Mouse (Mus musculus) hindbrain, embryonic 12.5 days (tissue): ENCODE measurements around the gene Gm11634. TPM values are rescaled to one million over a fixed set of nuclear protein-coding genes. Genes with fewer than 3 reads are reported as not detected.
A peak's percentile ranks its signal among the peaks of the same experiment; 100 is the strongest.
"Not testable (repeated sequence)": the region's sequence is repeated elsewhere in the genome, so short reads cannot be mapped to it uniquely, and the experiment has no call there.

Source experiments
- ATAC-seq: fragments of 200-750 bp; cut with Nextera tagmentation; 2 replicates; pipeline ENCODE4 v1.8.0; 2017; ENCODE audit warnings: moderate TSS enrichment; ENCODE audit not compliant: low FRiP score
- H3K27ac ChIP-seq: fragments of 300-500 bp; sonication (generic); 2 replicates; pipeline ENCODE4 v1.5.1; 2016; ENCODE audit warnings: mild to moderate bottlenecking
- H3K27me3 ChIP-seq: fragments of 300-500 bp; sonication (generic); 2 replicates; pipeline ENCODE4 v1.6.1; 2016; ENCODE audit warnings: mild to moderate bottlenecking
- H3K36me3 ChIP-seq: fragments of 300-500 bp; sonication (generic); 2 replicates; pipeline ENCODE4 v1.6.1; 2016; ENCODE audit warnings: mild to moderate bottlenecking
- H3K4me1 ChIP-seq: fragments of 300-500 bp; sonication (generic); 2 replicates; pipeline ENCODE4 v1.6.1; 2016
- H3K4me2 ChIP-seq: fragments of 300-500 bp; sonication (generic); replicated peaks from 2 replicates; pipeline ENCODE4 v1.6.1; 2016; ENCODE audit warnings: mild to moderate bottlenecking
- H3K4me3 ChIP-seq: fragments of 300-500 bp; sonication (generic); 2 replicates; pipeline ENCODE4 v1.5.1; 2016; ENCODE audit warnings: mild to moderate bottlenecking
- H3K9ac ChIP-seq: fragments of 300-500 bp; sonication (generic); 2 replicates; pipeline ENCODE4 v1.6.1; 2016; ENCODE audit warnings: mild to moderate bottlenecking, moderate library complexity
- H3K9me3 ChIP-seq: fragments of 300-500 bp; sonication (generic); replicated peaks from 2 replicates; pipeline ENCODE4 v1.6.1; 2016; ENCODE audit warnings: mild to moderate bottlenecking
- WGBS: fragments of 180-500 bp; shearing (Covaris S2); methylation state at CpG from one replicate; pipeline ENCODE4 v1.1.7; 2016; 5-methylcytosine and 5-hydroxymethylcytosine counted together
- polyA plus RNA-seq: library from polyadenylated mRNA; unstranded; fragments of >200 nt; fragmentation: Nextera tagmentation; extraction: Ambion mirVana; gene quantifications from 2 replicates; pipeline ENCODE4 v1.2.1, GENCODE M21; 2016

Gene Gm11634
- polyA plus RNA-seq, 1 experiment from 2014 or later, result not detected

GRCm38 (mm10) chr11:101613596-101613995 lies 14.5 kb upstream of the Gm11634 start:
- 74% methylated on average over 6 of the region's 6 CpGs for WGBS
- Histone ChIP-seq H3K4me3 (no peak overlapping the region), H3K27ac (no peak overlapping the region), H3K9ac (no peak overlapping the region), H3K9me3 (no peaks in the 10 kb centered on the region), H3K36me3 (no peaks in the 10 kb centered on the region), H3K27me3 (no peaks in the 10 kb centered on the region), H3K4me1 (peaks cover 25% of the 10 kb centered on the region), H3K4me2 (no peak overlapping the region)
- no peak for ATAC-seq

- Histone ChIP-seq H3K4me2 (no peak overlapping the region), H3K9me3 (no peaks in the 10 kb centered on the region), H3K27ac (no peak overlapping the region), H3K9ac (no peak overlapping the region), H3K27me3 (no peaks in the 10 kb centered on the region), H3K4me3 (no peak overlapping the region), H3K36me3 (no peaks in the 10 kb centered on the region), H3K4me1 (0 out of 2 replicates have a peak, but pooled peaks cover 5% of the 10 kb centered on the region)
- WGBS, result 42% methylated on average over 11 of the region's 11 CpGs
- ATAC-seq, result no peak
These were observed 11.4 kb upstream of the Gm11634 start for GRCm38 (mm10) chr11:101610445-101610844.

GRCm38 (mm10) chr11:101607134-101607533 lies 8.1 kb upstream of the Gm11634 start:
- H3K27me3 ChIP-seq, H3K36me3 ChIP-seq, H3K27ac ChIP-seq, H3K4me3 ChIP-seq, H3K4me1 ChIP-seq, H3K9me3 ChIP-seq, ATAC-seq, H3K9ac ChIP-seq, H3K4me2 ChIP-seq: not testable (repeated sequence)
- 87% methylated on average over 4 of the region's 4 CpGs for WGBS

GRCm38 (mm10) chr11:101604531-101605453 lies 5.7 kb upstream of the Gm11634 start:
- H3K4me1 ChIP-seq, H3K27me3 ChIP-seq, H3K27ac ChIP-seq, H3K36me3 ChIP-seq, H3K9me3 ChIP-seq: not testable (repeated sequence)
- peak overlapping the region; percentile 29 for H3K4me3 ChIP-seq
- 2% methylated on average over 30 of the region's 30 CpGs for WGBS
- H3K9ac ChIP-seq, result peak overlapping the region; percentile 28; the same call in 1 of the 2 replicates
- peak overlapping the region; percentile 52 for H3K4me2 ChIP-seq
- peak; percentile 71 for ATAC-seq

- no peak for ATAC-seq
- H3K9ac ChIP-seq, result no peak overlapping the region
- 0% methylated on average over 3 of the region's 3 CpGs for WGBS
- H3K4me1 ChIP-seq, result no peaks in the 10 kb centered on the region
- peak overlapping the region; percentile 52 for H3K4me2 ChIP-seq
- no peaks in the 10 kb centered on the region for H3K27me3 ChIP-seq
- H3K4me3 ChIP-seq, result peak overlapping the region; percentile 29
- H3K27ac ChIP-seq, result no peak overlapping the region
- H3K36me3 ChIP-seq, result no peaks in the 10 kb centered on the region
- H3K9me3 ChIP-seq, result no peaks in the 10 kb centered on the region
These were observed 5.1 kb upstream of the Gm11634 start for GRCm38 (mm10) chr11:101604116-101604515.

GRCm38 (mm10) chr11:101602491-101602890 lies 3.4 kb upstream of the Gm11634 start:
- H3K9me3 ChIP-seq, result no peaks in the 10 kb centered on the region
- H3K4me2 ChIP-seq, result no peak overlapping the region
- ATAC-seq, result no peak
- no peak overlapping the region for H3K4me3 ChIP-seq
- no peaks in the 10 kb centered on the region for H3K36me3 ChIP-seq
- 12% methylated on average over 3 of the region's 3 CpGs for WGBS
- H3K4me1 ChIP-seq, result no peaks in the 10 kb centered on the region
- H3K9ac ChIP-seq, result no peak overlapping the region
- H3K27me3 ChIP-seq, result no peaks in the 10 kb centered on the region
- no peak overlapping the region for H3K27ac ChIP-seq

- no peak overlapping the region for H3K9ac ChIP-seq
- H3K36me3 ChIP-seq, result 0 out of 2 replicates have a peak, but pooled peaks cover 5% of the 10 kb centered on the region
- H3K27ac ChIP-seq, result no peak overlapping the region
- no peak overlapping the region for H3K4me2 ChIP-seq
- 74% methylated on average over 12 of the region's 12 CpGs for WGBS
- no peaks in the 10 kb centered on the region for H3K9me3 ChIP-seq
- H3K4me3 ChIP-seq, result no peak overlapping the region
- ATAC-seq, result no peak
- H3K4me1 ChIP-seq, result no peaks in the 10 kb centered on the region
- no peaks in the 10 kb centered on the region for H3K27me3 ChIP-seq
These were observed 8.9 kb downstream of the Gm11634 start for GRCm38 (mm10) chr11:101589989-101590624.

GRCm38 (mm10) chr11:101589444-101589843 lies 9.6 kb downstream of the Gm11634 start:
- no peaks in the 10 kb centered on the region for H3K27me3 ChIP-seq
- WGBS, result 34% methylated on average over 5 of the region's 5 CpGs
- no peak overlapping the region for H3K9ac ChIP-seq
- ATAC-seq, result no peak
- H3K36me3 ChIP-seq, result 0 out of 2 replicates have a peak, but pooled peaks cover 5% of the 10 kb centered on the region
- H3K4me3 ChIP-seq, result no peak overlapping the region
- H3K9me3 ChIP-seq, result no peaks in the 10 kb centered on the region
- no peak overlapping the region for H3K27ac ChIP-seq
- H3K4me2 ChIP-seq, result no peak overlapping the region
- H3K4me1 ChIP-seq, result no peaks in the 10 kb centered on the region

- Histone ChIP-seq H3K27ac (no peak overlapping the region), H3K4me1 (no peaks in the 10 kb centered on the region), H3K9me3 (no peaks in the 10 kb centered on the region), H3K4me3 (no peak overlapping the region), H3K4me2 (no peak overlapping the region), H3K36me3 (0 out of 2 replicates have a peak, but pooled peaks cover 5% of the 10 kb centered on the region), H3K9ac (no peak overlapping the region), H3K27me3 (no peaks in the 10 kb centered on the region)
- no peak for ATAC-seq
- 90% methylated on average over 7 of the region's 7 CpGs for WGBS
These were observed 10.2 kb downstream of the Gm11634 start for GRCm38 (mm10) chr11:101588868-101589267.

- Histone ChIP-seq H3K9ac (no peak overlapping the region), H3K36me3 (0 out of 2 replicates have a peak, but pooled peaks cover 5% of the 10 kb centered on the region), H3K4me2 (no peak overlapping the region), H3K4me3 (no peak overlapping the region), H3K27me3 (no peaks in the 10 kb centered on the region), H3K27ac (no peak overlapping the region), H3K9me3 (no peaks in the 10 kb centered on the region), H3K4me1 (no peaks in the 10 kb centered on the region)
- WGBS, result 90% methylated on average over 10 of the region's 10 CpGs
- ATAC-seq, result no peak
These were observed 11.4 kb downstream of the Gm11634 start for GRCm38 (mm10) chr11:101587676-101588075.

- Histone ChIP-seq H3K27ac (no peak overlapping the region), H3K27me3 (no peaks in the 10 kb centered on the region), H3K36me3 (peaks cover 6% of the 10 kb centered on the region), H3K4me3 (no peak overlapping the region), H3K4me2 (no peak overlapping the region), H3K9me3 (no peaks in the 10 kb centered on the region), H3K9ac (no peak overlapping the region), H3K4me1 (peaks cover 8% of the 10 kb centered on the region)
- ATAC-seq, result no peak
- WGBS, result 79% methylated on average over 4 of the region's 4 CpGs
These were observed 13.3 kb downstream of the Gm11634 start for GRCm38 (mm10) chr11:101585805-101586204.

GRCm38 (mm10) chr11:101585031-101585430 lies 14.0 kb downstream of the Gm11634 start:
- not testable (repeated sequence) for H3K9me3 ChIP-seq, ATAC-seq, H3K4me3 ChIP-seq, H3K4me1 ChIP-seq, H3K4me2 ChIP-seq, H3K27me3 ChIP-seq, H3K27ac ChIP-seq, H3K9ac ChIP-seq
- peaks cover 14% of the 10 kb centered on the region for H3K36me3 ChIP-seq
- 100% methylated on average over 1 of the region's 1 CpGs for WGBS
